Mouse (Mus musculus) cerebellum, adult 11-12 months (tissue): ENCODE measurements around the gene Dhx35.

Source experiments
- DNase-seq: peaks from one replicate; pipeline ENCODE4 v3.0.0; 2022

Dhx35 gene

GRCm38 (mm10) chr2:158815686-158816085 lies 21.1 kb downstream of the Dhx35 start:
- no peak for DNase-seq

GRCm38 (mm10) chr2:158816239-158816638 lies 21.6 kb downstream of the Dhx35 start:
- DNase-seq, result no peak

GRCm38 (mm10) chr2:158817708-158818107 lies 23.1 kb downstream of the Dhx35 start:
- DNase-seq, result no peak

- DNase-seq, result no peak
Measured at GRCm38 (mm10) chr2:158828124-158828523, 33.5 kb downstream of the Dhx35 start.

- no peak for DNase-seq
Measured at GRCm38 (mm10) chr2:158829746-158830145, 35.1 kb downstream of the Dhx35 start.

- DNase-seq, result no peak
Measured at GRCm38 (mm10) chr2:158833221-158833620, 38.6 kb downstream of the Dhx35 start.

GRCm38 (mm10) chr2:158833645-158834044 lies 39.0 kb downstream of the Dhx35 start:
- no peak for DNase-seq

- no peak for DNase-seq
Measured at GRCm38 (mm10) chr2:158843287-158843686, 48.7 kb downstream of the Dhx35 start.

- no peak for DNase-seq
Measured at GRCm38 (mm10) chr2:158845031-158845430, 50.4 kb downstream of the Dhx35 start.

GRCm38 (mm10) chr2:158846208-158846607 lies 51.6 kb downstream of the Dhx35 start:
- no peak for DNase-seq

GRCm38 (mm10) chr2:158847991-158848390 lies 53.4 kb downstream of the Dhx35 start:
- DNase-seq, result peak; percentile 11

- DNase-seq, result no peak
Measured at GRCm38 (mm10) chr2:158849416-158849815, 54.8 kb downstream of the Dhx35 start.

- DNase-seq, result no peak
Measured at GRCm38 (mm10) chr2:158852579-158852978, 58.0 kb downstream of the Dhx35 start.

GRCm38 (mm10) chr2:158856896-158857499 lies 62.4 kb downstream of the Dhx35 start:
- no peak for DNase-seq

GRCm38 (mm10) chr2:158857579-158857978 lies 63.0 kb downstream of the Dhx35 start:
- no peak for DNase-seq

GRCm38 (mm10) chr2:158861115-158861514 lies 66.5 kb downstream of the Dhx35 start:
- DNase-seq, result no peak

GRCm38 (mm10) chr2:158863341-158864125 lies 68.9 kb downstream of the Dhx35 start:
- peak; percentile 20 for DNase-seq

- no peak for DNase-seq
Measured at GRCm38 (mm10) chr2:158864126-158864458, 69.5 kb downstream of the Dhx35 start.

- peak; percentile 29 for DNase-seq
Measured at GRCm38 (mm10) chr2:158865358-158865757, 70.8 kb downstream of the Dhx35 start.

GRCm38 (mm10) chr2:158886571-158886970 lies 92.0 kb downstream of the Dhx35 start:
- DNase-seq, result no peak

GRCm38 (mm10) chr2:158888531-158888930 lies 93.9 kb downstream of the Dhx35 start:
- no peak for DNase-seq

GRCm38 (mm10) chr2:158889201-158889600 lies 94.6 kb downstream of the Dhx35 start:
- no peak for DNase-seq

- DNase-seq, result no peak
Measured at GRCm38 (mm10) chr2:158891319-158891718, 96.7 kb downstream of the Dhx35 start.

- no peak for DNase-seq
Measured at GRCm38 (mm10) chr2:158893171-158893853, 98.7 kb downstream of the Dhx35 start.
